Mouse (Mus musculus): Measurements from ENCODE around the gene Zfp619. TPM values are rescaled to one million over a fixed set of nuclear protein-coding genes. Genes with fewer than 3 reads are reported as not detected.
A peak's percentile ranks its signal among the peaks of the same experiment; 100 is the strongest.

Zfp619 gene
- total and polyA plus RNA-seq, 3 experiments = 0.64 to 1.3 (median 1.1) TPM

DNA sequence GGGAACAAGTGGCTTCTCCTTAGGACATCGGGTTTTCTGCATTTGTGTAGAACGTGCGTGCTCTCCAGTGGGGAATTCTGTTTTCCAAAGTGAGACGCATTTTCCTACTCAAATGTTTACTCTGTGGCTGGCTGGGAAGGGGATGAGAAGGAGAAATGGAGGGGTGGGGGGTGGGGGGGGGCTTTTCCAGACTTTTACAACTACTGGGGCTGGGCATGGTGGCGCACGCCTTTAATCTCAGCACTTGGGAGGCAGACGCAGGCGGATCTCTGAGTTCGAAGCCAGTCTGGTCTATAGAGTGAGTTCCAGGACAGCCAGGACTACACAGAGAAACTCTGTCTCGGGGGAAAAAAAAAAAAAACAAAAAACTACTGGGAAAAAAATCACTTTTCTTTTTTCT lies 27.6 kb downstream of the Zfp619 start:
- H3K27me3 ChIP-seq (replicated peaks) = no peaks in the 10 kb centered on the region
- TF ChIP-seq POLR2A (IDR thresholded peaks at IDR 0.05; ENCODE audit: low read depth, low read length) (no peak), USF2 (conservative IDR thresholded peaks at IDR 0.05; ENCODE audit: low read depth, low read length) (no peak), MAFK (IDR thresholded peaks at IDR 0.05; ENCODE audit: insufficient replicate concordance, low read length) (no peak), POLR2AphosphoS2 (IDR thresholded peaks at IDR 0.05; ENCODE audit: low read depth, low read length) (no peak), SMC3 (IDR thresholded peaks at IDR 0.05; ENCODE audit: low read depth, low read length) (no peak), NRF1 (IDR thresholded peaks at IDR 0.05; ENCODE audit: low read depth, low read length) (no peak), GABPA (IDR thresholded peaks at IDR 0.05; ENCODE audit: insufficient replicate concordance, low read depth, low read length) (no peak), MAX (IDR thresholded peaks at IDR 0.05; ENCODE audit: low read length) (no peak), KAT2A (IDR thresholded peaks at IDR 0.05; ENCODE audit: insufficient replicate concordance, low read length) (no peak), ZC3H11A (IDR thresholded peaks at IDR 0.05; ENCODE audit: low read depth, low read length) (no peak), MAZ (IDR thresholded peaks at IDR 0.05; ENCODE audit: low read depth, low read length) (no peak), ZMIZ1 (IDR thresholded peaks at IDR 0.05; ENCODE audit: low read depth, low read length) (no peak), MEF2A (IDR thresholded peaks at IDR 0.05; ENCODE audit: borderline replicate concordance, low read depth, low read length) (no peak), EP300 (IDR thresholded peaks at IDR 0.05; ENCODE audit: low read length) (no peak), PAX5 (IDR thresholded peaks at IDR 0.05; ENCODE audit: low read length) (no peak), CHD1 (IDR thresholded peaks at IDR 0.05; ENCODE audit: low read depth, low read length) (no peak), MYC (IDR thresholded peaks at IDR 0.05; ENCODE audit: low read depth, low read length) (no peak), HCFC1 (IDR thresholded peaks at IDR 0.05; ENCODE audit: low read depth, low read length) (no peak)
- no peak for DNase-seq (ENCODE audit: extremely low read depth)
- H3K9me3 ChIP-seq (replicated peaks; ENCODE audit: low read length) = no peaks in the 10 kb centered on the region
- H3K4me1 ChIP-seq (ENCODE audit: control insufficient read depth in 1 of 2, insufficient read depth in 2 of 2) = peaks cover 0 to 14% of the 10 kb centered on the region in 2 experiments; a peak in 2 of 4 replicates
- peak overlapping the region; percentile 72 for H3K4me2 ChIP-seq (ENCODE audit: insufficient read depth, low read depth, poor library complexity, severe bottlenecking)
- peak overlapping the region; percentile 57 to 65 (median 58) for H3K4me3 ChIP-seq (replicated peaks in 1 of 3; ENCODE audit: low read depth in 2 of 3, low read length in 2 of 3, poor library complexity in 1 of 3)
- no peaks in the 10 kb centered on the region for H3K36me3 ChIP-seq (replicated peaks in 1 of 2; ENCODE audit: control insufficient read depth in 1 of 2, insufficient read depth in 1 of 2, low read length in 1 of 2)
- no peaks in the 10 kb centered on the region for H3K79me2 ChIP-seq (replicated peaks; ENCODE audit: control insufficient read depth, extremely low read depth, insufficient read depth, poor library complexity, severe bottlenecking)
- dilution Hi-C loops (cut with MboI; ENCODE audit: extremely low pct_ligation_motif_present, extremely low pct_unique_long_range_greater_than_20kb, low sequenced_read_pairs) = no loop called here
- H3K27ac ChIP-seq (ENCODE audit: insufficient read depth, low read depth) = no peak overlapping the region
- H3K9ac ChIP-seq (ENCODE audit: insufficient read depth, low read depth) = peak overlapping the region; percentile 80; the same call in 1 of the 2 replicates
- in situ Hi-C loops (cut with MboI; ENCODE audit: low pct_ligation_motif_present, low pct_unique_long_range_greater_than_20kb, low sequenced_read_pairs) = no loop called here

DNA sequence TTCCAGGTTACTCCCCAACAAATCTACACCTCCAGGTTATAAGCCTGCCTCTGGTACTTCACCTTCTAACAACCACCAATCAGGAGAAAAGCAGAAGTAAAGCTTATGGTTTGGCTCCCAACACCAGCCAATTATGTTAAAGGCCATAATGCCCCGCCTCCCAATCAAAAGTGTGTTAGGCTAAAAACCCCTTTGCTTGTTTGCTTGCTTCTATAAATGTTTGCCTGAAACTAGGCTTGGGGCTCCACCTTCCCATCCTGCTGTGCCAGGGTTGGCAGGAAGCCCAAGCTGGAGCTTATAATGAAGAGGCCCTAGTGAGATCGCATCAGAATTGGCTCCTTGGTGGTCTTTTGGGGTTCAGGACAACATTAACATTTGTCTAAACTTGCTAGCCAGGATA lies 31.8 kb downstream of the Zfp619 start:
- Histone ChIP-seq H3K36me3 (replicated peaks in 1 of 2; ENCODE audit: control insufficient read depth in 1 of 2, insufficient read depth in 1 of 2, low read length in 1 of 2) (no peaks in the 10 kb centered on the region), H3K9ac (ENCODE audit: insufficient read depth, low read depth) (no peak overlapping the region), H3K4me3 (replicated peaks in 1 of 3; ENCODE audit: low read depth in 2 of 3, low read length in 2 of 3, poor library complexity in 1 of 3) (no peak overlapping the region), H3K27ac (ENCODE audit: insufficient read depth, low read depth) (no peak overlapping the region), H3K4me1 (ENCODE audit: control insufficient read depth in 1 of 2, insufficient read depth in 2 of 2) (peaks cover 0 to 24% of the 10 kb centered on the region in 2 experiments; a peak in 2 of 4 replicates), H3K4me2 (ENCODE audit: insufficient read depth, low read depth, poor library complexity, severe bottlenecking) (no peak overlapping the region), H3K9me3 (replicated peaks; ENCODE audit: low read length) (no peaks in the 10 kb centered on the region), H3K27me3 (replicated peaks) (no peaks in the 10 kb centered on the region), H3K79me2 (replicated peaks; ENCODE audit: control insufficient read depth, extremely low read depth, insufficient read depth, poor library complexity, severe bottlenecking) (no peaks in the 10 kb centered on the region)
- in situ Hi-C loops (cut with MboI; ENCODE audit: low pct_ligation_motif_present, low pct_unique_long_range_greater_than_20kb, low sequenced_read_pairs) (no loop called here), dilution Hi-C loops (cut with MboI; ENCODE audit: extremely low pct_ligation_motif_present, extremely low pct_unique_long_range_greater_than_20kb, low sequenced_read_pairs) (no loop called here)
- TF ChIP-seq ZNF384 (IDR thresholded peaks at IDR 0.05; ENCODE audit: low read depth, low read length) = no peak
- TF ChIP-seq CTCF (conservative IDR thresholded peaks at IDR 0.05 in 1 of 2, IDR thresholded peaks at IDR 0.05 in 1 of 2; ENCODE audit: low read depth in 2 of 2, low read length in 2 of 2) = no peak
- no peak for TF ChIP-seq MAX (IDR thresholded peaks at IDR 0.05; ENCODE audit: low read length)
- no peak for TF ChIP-seq MAFK (IDR thresholded peaks at IDR 0.05; ENCODE audit: insufficient replicate concordance, low read length)
- TF ChIP-seq RCOR1 (conservative IDR thresholded peaks at IDR 0.05; ENCODE audit: low read depth, low read length) = no peak
- no peak for TF ChIP-seq MEF2A (IDR thresholded peaks at IDR 0.05; ENCODE audit: borderline replicate concordance, low read depth, low read length)
- no peak for TF ChIP-seq ZKSCAN1 (IDR thresholded peaks at IDR 0.05; ENCODE audit: borderline replicate concordance, low read depth, low read length)
- TF ChIP-seq SMC3 (IDR thresholded peaks at IDR 0.05; ENCODE audit: low read depth, low read length) = no peak
- no peak for TF ChIP-seq IRF4 (IDR thresholded peaks at IDR 0.05; ENCODE audit: low read depth, low read length)
- TF ChIP-seq USF1 (IDR thresholded peaks at IDR 0.05; ENCODE audit: low read depth, low read length) = no peak
- TF ChIP-seq PAX5 (IDR thresholded peaks at IDR 0.05; ENCODE audit: low read length) = no peak
- no peak for TF ChIP-seq ELF1 (IDR thresholded peaks at IDR 0.05; ENCODE audit: low read depth, low read length)
- no peak for TF ChIP-seq TBP (conservative IDR thresholded peaks at IDR 0.05; ENCODE audit: low read depth, low read length)
- no peak for TF ChIP-seq NRF1 (IDR thresholded peaks at IDR 0.05; ENCODE audit: low read depth, low read length)
- no peak for TF ChIP-seq CHD1 (IDR thresholded peaks at IDR 0.05; ENCODE audit: low read depth, low read length)
- DNase-seq (ENCODE audit: extremely low read depth) = no peak
